Mouse (Mus musculus) testis, adult 2 months (tissue): Measurements from ENCODE around the gene Samsn1.

Experiments used
- CTCF ChIP-seq: fragments of 200-500 bp; IDR thresholded peaks from 2 replicates; pipeline ENCODE4 v1.5.1; 2012; ENCODE audit warnings: low read depth, mild to moderate bottlenecking, inconsistent platforms, low read length, moderate library complexity; ENCODE audit not compliant: control insufficient read depth, insufficient read depth, insufficient replicate concordance
- POLR2A ChIP-seq: fragments of 200-500 bp; IDR thresholded peaks from 2 replicates; pipeline ENCODE4 v1.6.1; 2012; ENCODE audit warnings: low read depth, mild to moderate bottlenecking, inconsistent platforms, low read length, moderate library complexity; ENCODE audit not compliant: control insufficient read depth

DNA sequence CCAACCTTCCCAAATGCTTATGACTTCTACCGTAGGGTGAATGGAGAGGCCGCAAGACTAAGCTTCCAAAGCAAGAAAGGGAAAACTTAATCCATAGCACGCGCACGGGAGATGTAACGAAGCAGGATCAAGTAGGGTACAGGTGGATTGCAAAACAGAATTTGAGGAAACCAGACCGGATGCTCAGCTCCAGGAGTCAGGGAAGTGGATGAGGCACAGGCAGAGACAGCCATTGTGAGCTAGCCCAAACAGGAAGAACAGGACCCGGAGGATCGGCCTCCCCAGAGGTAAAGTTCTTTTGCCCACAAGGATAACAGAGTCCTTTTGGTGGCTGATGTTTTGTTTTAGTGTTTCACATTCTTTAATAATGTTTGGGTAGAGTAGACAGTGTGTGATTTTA, 179.5 kb downstream of the Samsn1 start:
- TF ChIP-seq CTCF = no peak
- no peak for TF ChIP-seq POLR2A
